Mouse (Mus musculus) subcutaneous adipose tissue, adult 2 months (tissue): ENCODE results near the gene Nox3. TPM values are rescaled to one million over a fixed set of nuclear protein-coding genes. Genes with fewer than 3 reads are reported as not detected.

ENCODE experiments used
- polyA plus RNA-seq: library from polyadenylated mRNA; depleted of rRNA; stranded (reverse); fragments of >200 nt; gene quantifications from 2 replicates; pipeline ENCODE4 v1.2.3, GENCODE M21; 2012; ENCODE audit warnings: low replicate concordance; rRNA removed

The Nox3 gene
- polyA plus RNA-seq = not detected in 2 replicates

GRCm38 (mm10) chr17:3696161-3696560 is at the start of gene Nox3:
Nox3 (minus strand) TSS chr17:3696261.

Other genes with a start within 250 kb of the Nox3 start
- 0.44 TPM in 1 of 2 replicates, not detected in the other for gene Cldn20, start 163.7 kb downstream of the Nox3 start, polyA plus RNA-seq
- gene Tfb1m, start 138.5 kb downstream of the Nox3 start, polyA plus RNA-seq = 3.7 and 4.4 TPM in 2 replicates